Mouse (Mus musculus): ENCODE results near the gene Csrnp2.

- no peak for TF ChIP-seq CHD2 (IDR thresholded peaks at IDR 0.05; ENCODE audit: low read depth, low read length)
- no peak for TF ChIP-seq HCFC1 (IDR thresholded peaks at IDR 0.05; ENCODE audit: borderline replicate concordance, insufficient read depth, low read length)
Observed at GRCm38 (mm10) chr15:100541426-100541825, 46.1 kb upstream of the Csrnp2 start.

Data from ES-E14 (cell line).